Mouse (Mus musculus) WW6 (cell line): ENCODE measurements around the gene Kansl1.

Source experiments
- DNase-seq: peaks from one replicate; pipeline ENCODE4 v3.0.0-alpha.2; 2013; ENCODE audit warnings: low read depth, low spot score

Kansl1 gene

GRCm38 (mm10) chr11:104439703-104440102, 29.0 kb downstream of the Kansl1 start:
- no peak for DNase-seq

GRCm38 (mm10) chr11:104438450-104438849, 30.2 kb downstream of the Kansl1 start:
- no peak for DNase-seq

- DNase-seq: no peak
These were observed 32.2 kb downstream of the Kansl1 start for GRCm38 (mm10) chr11:104436394-104436954.

- no peak for DNase-seq
These were observed 32.9 kb downstream of the Kansl1 start for GRCm38 (mm10) chr11:104435753-104436152.

- no peak for DNase-seq
These were observed 33.5 kb downstream of the Kansl1 start for GRCm38 (mm10) chr11:104435141-104435540.

GRCm38 (mm10) chr11:104432251-104432650, 36.4 kb downstream of the Kansl1 start:
- no peak for DNase-seq

GRCm38 (mm10) chr11:104431807-104432206, 36.9 kb downstream of the Kansl1 start:
- DNase-seq: no peak

GRCm38 (mm10) chr11:104424727-104425416, 43.8 kb downstream of the Kansl1 start:
- DNase-seq: no peak

- no peak for DNase-seq
These were observed 56.4 kb downstream of the Kansl1 start for GRCm38 (mm10) chr11:104412254-104412653.

GRCm38 (mm10) chr11:104407391-104407790, 61.3 kb downstream of the Kansl1 start:
- DNase-seq: no peak

GRCm38 (mm10) chr11:104400961-104401360, 67.7 kb downstream of the Kansl1 start:
- DNase-seq: no peak

GRCm38 (mm10) chr11:104399459-104400216, 69.0 kb downstream of the Kansl1 start:
- no peak for DNase-seq

- no peak for DNase-seq
These were observed 73.0 kb downstream of the Kansl1 start for GRCm38 (mm10) chr11:104395648-104396047.

GRCm38 (mm10) chr11:104393196-104393595, 75.5 kb downstream of the Kansl1 start:
- DNase-seq: no peak

- DNase-seq: no peak
These were observed 76.5 kb downstream of the Kansl1 start for GRCm38 (mm10) chr11:104392153-104392552.

GRCm38 (mm10) chr11:104387284-104387683, 81.4 kb downstream of the Kansl1 start:
- DNase-seq: no peak

- no peak for DNase-seq
These were observed 82.1 kb downstream of the Kansl1 start for GRCm38 (mm10) chr11:104386595-104386994.

GRCm38 (mm10) chr11:104383167-104383810, 85.4 kb downstream of the Kansl1 start:
- DNase-seq: no peak

- no peak for DNase-seq
These were observed 86.8 kb downstream of the Kansl1 start for GRCm38 (mm10) chr11:104381887-104382286.

GRCm38 (mm10) chr11:104379635-104380034, 89.0 kb downstream of the Kansl1 start:
- DNase-seq: no peak

GRCm38 (mm10) chr11:104376291-104376690, 92.4 kb downstream of the Kansl1 start:
- no peak for DNase-seq

GRCm38 (mm10) chr11:104367486-104368190, 101.0 kb downstream of the Kansl1 start:
- no peak for DNase-seq
